Mouse (Mus musculus): ENCODE results near the gene Nt5dc3. TPM values are rescaled to one million over a fixed set of nuclear protein-coding genes. Genes with fewer than 3 reads are reported as not detected.
A peak's percentile ranks its signal among the peaks of the same experiment; 100 is the strongest.

Nt5dc3 gene
- total RNA-seq, 2 experiments from 2014 or later, result 23.4 to 25.5 TPM

DNA sequence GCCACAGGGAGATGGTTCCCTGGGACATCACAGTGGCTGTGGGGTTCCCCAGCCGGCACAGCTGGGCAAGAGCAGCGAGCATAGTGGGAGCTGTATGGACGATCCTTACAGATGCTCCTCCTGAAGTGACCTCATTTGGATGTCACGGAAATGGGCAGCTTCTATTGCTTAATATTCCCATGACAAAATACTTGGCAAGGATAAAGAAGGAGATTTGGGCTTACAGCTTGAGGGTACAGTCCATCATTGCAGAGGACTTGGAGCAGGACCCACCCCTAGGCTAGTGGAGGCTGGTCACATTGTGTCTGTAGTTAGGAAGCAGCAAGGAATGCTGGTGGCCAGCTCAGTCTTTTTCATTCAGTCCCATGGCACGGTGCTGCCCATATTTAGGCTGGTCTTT is 31.8 kb downstream of the Nt5dc3 start:
- DNase-seq (ENCODE audit: low spot score in 2 of 2), result no peak

DNA sequence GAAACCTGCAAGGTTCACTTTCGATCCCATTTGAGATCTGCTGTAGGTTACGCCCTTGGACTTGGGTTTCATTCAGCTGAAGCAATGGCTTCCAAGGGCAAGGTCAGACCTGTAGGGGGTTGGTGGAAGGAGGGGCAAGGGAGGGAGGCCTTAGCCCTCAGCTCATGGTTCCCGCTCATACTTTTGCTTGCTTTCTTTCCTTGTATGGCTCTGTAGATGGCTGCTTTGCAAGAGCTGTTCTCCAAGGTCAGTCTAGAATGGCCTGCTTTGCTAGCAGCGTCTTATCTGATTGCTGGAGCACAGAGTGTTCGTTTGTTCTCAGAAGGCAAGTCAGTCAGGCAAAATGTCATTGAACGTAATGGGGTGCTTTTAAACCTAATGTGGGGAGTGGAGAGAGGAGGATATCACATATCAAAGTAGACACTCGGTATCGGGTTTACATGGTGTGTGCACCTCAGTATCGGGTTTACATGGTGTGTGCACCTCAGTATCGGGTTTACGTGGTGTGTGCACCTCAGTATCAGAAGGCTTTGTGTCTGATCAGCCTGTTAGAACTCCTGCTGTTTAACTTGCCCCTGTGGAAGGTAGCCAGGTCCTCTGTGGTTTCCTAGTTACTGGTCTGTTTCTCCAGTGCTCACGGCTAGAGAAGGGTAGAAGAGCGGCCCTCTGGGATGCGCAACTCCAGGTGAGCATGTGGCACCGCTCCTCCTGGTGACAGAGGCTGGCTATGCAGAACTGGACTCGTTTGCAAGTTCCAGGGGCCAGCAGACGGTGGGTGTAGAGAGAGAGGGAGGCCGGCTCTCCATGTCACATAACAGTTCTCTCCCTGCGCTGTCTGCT is 35.7 kb downstream of the Nt5dc3 start:
- DNase-seq (ENCODE audit: low spot score in 2 of 2), result peak in 1 of 2 experiments; percentile 18

DNA sequence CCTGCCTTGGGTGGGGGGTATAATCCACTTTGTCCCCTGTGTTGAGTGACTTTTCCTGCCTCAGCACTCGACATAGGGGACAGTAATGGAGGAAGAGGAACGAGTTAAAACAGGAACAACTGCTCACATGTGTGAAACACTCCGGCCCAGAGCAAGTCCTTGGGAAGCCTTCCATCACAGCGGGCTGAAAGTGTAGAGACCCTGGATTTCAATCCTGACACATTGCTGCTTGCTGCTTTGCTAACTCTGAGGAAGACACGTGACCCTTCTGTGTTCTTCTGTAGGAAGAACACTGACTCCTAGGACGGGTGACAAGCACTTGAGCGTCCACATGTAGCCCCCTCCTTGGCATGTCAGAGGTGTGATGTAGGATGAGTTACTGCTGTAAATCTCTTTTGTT is 36.3 kb downstream of the Nt5dc3 start:
- no peak for DNase-seq (ENCODE audit: low spot score in 2 of 2)

DNA sequence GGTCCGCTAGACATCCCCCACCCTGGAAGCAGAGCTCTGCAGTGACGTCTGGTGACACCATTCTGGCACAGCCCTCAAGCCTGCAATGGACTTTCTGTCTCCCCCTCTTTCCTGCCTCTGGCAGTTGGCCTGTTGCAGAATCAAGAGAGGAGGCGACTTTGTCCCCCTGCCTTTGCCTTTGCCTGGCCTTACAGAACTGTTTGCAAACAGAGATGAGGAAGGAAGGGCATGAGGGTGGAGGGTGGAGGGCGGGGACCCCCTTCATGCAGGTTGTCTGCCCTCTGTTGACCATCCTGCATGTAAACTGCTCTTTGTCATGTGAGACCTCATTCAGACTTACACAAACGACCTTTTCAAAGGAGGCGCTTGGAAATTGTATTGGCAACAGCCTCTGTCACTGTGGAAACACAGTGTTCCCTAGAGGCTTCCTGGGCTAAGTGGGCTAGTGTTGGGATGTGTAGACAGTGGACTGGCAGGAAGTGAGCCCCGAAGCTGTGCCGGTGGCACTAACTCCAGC is 40.9 kb downstream of the Nt5dc3 start:
- DNase-seq (ENCODE audit: low spot score in 2 of 2), result no peak

DNA sequence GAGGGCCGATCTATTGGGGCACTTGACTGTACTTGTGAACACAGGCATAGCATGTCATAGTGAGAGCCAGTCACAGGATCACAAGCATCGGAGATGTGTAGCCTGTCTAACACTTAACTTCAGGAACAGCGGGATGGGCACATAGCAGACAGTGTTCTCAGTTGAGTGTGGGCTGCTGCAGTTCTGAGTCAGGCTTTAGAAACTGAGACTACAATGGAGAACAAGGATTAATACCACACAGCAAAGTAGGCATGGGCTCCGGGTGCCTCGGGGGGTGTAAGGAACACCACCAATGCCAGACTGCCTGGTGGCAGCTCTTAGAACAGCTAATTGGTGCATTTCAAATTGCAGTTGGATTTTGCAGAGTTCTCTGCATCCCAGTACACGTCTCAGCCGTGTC is 42.2 kb downstream of the Nt5dc3 start:
- no peak for DNase-seq (ENCODE audit: low spot score in 2 of 2)

DNA sequence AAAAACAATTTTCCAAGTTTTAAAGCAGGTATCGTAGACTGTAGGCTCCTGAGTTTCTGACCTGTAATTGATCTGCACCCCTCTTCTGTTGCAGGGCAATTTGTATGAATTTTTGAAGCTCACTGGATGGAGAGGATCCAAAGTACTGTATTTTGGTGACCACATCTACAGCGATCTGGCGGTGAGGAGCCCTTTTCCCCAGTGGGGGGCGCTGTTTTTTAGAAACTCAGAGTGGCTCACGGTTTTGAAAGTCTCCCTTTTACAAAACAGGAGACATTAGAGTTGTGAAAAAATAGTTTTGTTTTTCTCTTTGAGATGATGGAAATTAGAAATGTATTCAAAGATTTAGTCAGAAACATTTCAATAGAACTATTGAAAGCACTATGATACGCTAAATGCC is 45.3 kb downstream of the Nt5dc3 start:
- DNase-seq (ENCODE audit: low spot score in 2 of 2), result no peak

DNA sequence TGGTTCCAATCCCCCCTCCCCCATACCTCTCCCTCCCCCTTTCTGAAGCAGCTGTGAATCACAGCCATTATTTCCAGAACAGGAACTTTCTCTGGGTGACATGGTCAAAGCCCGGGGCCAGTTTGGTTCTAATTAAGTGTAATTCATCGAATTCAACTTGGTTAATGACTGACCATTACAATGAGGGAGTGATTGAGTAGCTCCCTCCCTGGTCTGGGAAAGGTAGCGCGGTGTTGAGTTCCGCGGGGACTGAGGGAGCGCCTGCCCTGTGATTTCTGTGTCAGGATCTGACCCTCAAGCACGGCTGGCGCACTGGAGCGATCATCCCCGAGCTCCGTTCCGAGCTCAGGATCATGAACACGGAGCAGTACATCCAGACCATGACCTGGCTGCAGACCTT is 46.1 kb downstream of the Nt5dc3 start:
- DNase-seq (ENCODE audit: low spot score in 2 of 2), result no peak

DNA sequence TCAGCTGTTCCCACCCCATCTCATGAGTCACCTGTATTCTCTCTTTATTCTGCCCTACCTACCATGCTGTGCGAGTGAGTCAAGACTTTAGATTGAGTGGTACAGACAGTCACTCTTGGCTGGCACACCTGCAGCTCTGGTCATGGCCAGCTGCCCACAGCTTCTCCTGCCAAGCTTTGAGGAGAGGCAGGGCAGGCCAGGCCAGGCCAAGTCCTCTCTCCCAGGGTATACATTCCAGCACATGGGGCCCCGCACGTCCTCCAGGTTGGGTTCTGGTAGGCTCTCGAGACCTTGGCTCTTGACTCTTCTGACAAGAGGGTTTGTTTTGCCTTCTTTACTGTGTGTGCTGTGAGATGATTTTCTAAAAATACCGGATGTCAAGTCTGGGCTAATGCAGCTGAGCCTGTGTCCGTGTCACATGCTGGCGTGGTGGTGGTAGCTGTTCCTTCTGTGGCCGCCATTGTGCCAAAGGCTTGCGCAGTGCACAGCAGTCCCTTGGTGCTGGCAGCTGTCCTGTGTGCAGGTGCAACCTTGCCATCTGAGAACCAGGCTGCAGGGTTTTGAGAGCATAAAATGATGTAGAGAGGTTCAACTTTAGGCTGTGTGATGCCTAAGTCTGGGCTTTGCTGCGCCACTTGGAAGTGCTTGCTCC is 47.2 kb downstream of the Nt5dc3 start:
- DNase-seq (ENCODE audit: low spot score in 2 of 2), result no peak

DNA sequence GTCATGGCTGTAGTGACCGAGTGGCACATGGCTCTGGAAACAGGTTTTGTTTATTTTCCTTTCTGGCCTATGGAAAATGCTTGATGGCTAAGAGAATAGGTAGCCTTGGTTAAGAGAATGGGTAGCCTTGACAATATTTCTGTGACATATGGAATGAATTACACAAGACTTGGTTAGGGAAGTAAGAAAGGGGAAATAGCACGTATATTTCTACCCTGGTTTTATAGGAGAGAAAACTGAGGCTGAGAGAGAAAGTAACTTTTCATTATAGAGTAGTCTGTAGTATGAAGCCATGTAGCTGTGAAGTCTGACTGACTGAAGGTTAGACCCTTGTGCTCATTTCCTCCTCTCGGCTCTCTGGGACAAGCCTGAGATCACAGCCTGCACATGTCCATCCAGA is 48.1 kb downstream of the Nt5dc3 start:
- DNase-seq (ENCODE audit: low spot score in 2 of 2), result no peak

DNA sequence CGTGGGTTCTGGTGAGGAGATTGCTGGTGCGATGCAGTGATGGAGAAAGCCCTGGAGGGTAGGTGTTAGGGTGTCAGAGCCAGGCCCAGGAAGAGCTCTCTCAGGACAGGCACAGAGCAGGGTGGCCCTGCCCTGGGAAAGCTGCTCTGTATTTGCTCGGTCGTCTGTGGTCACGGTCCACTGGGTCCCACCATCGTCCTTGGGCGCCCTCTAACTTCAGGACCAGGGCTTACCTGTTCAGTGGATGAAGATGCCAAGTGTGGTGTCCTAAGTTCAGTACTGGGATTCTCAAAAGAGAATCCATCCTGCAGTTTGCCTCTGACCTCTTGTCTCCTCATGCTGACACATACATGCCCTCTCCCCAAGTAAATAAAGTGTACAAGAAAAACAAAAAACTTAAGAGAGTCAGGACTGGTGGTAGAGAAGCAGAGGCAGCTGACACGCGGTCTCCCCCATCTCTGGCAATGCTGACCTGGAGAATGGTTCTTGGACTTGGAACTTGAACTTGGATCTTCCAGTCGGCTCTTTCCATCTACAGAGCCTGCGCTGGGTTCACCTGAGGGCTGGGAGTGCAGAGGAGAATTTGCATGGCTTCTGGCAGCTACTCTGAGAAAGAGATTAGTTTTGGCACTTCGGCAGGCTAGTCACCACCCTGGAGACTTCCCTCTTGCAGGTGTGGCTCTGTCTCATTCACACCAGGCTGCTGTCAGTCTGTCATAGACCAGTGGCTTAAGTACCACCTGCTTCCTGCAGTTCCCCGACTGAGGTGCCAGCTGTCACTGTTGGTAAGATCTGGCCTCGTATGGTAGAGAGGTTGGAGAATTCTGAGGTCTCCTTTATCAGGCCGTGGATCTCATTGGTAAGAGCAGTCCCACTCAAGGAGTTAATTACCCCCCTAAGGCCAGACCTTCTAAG is 49.7 kb downstream of the Nt5dc3 start:
- no peak for DNase-seq (ENCODE audit: low spot score in 2 of 2)

DNA sequence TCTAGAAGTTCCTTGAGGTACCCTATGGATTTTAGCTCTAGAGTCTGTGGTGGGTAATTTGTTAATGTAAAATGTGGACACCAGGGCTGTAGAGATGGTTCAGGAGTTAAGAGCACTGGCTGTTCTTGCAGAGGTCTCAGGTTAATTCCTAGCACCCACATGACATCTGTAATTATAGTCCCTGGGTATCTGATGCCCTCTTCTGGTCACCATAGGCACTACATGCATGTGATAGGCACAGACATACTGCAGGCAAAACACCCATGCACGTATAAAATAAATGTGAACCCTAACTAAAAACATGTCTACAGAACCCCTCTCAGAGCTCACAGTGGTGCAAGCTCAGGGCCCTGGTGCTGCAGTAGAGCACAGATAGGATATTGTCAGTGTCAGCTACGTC is 50.7 kb downstream of the Nt5dc3 start:
- DNase-seq (ENCODE audit: low spot score in 2 of 2), result no peak

DNA sequence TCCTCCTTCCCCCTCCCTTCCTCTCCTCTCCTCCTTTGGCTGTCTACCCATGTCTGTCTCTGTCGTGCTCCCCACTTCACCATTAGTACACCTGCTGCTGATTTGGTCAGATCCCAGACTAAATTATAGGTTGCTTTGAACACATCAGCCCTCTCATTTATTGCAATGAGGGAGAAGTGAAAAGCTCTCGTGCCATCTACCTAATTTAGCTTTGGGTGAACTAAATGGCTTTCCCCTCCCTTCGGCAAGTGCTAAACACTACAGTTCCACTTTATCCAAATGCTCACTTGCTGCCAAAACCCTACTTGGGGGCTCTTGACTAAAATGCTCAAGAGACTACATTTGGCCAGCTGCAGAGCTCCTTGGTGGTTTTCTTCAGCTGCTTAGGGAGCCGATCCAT is 58.0 kb downstream of the Nt5dc3 start:
- no peak for DNase-seq (ENCODE audit: low spot score in 2 of 2)

DNA sequence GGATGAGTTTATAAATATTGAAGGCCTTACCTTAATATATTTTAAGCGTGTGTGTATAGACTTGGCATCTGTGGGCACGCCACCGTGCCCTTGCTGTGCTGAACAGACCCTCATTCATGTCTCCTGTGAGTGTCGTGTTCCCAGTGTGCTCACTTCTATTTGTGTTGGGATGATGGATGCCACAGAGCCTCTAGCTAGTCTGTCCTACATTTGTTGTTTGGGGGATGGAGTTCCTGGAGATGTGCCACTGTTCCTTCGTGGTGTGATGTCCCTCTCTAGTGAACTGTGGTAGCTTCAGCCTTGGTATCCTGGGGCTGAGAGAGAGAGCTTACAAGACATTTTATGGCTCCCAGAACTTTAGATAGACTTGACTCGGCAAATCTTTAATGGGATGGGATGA is 60.0 kb downstream of the Nt5dc3 start:
- DNase-seq (ENCODE audit: low spot score in 2 of 2), result no peak

DNA sequence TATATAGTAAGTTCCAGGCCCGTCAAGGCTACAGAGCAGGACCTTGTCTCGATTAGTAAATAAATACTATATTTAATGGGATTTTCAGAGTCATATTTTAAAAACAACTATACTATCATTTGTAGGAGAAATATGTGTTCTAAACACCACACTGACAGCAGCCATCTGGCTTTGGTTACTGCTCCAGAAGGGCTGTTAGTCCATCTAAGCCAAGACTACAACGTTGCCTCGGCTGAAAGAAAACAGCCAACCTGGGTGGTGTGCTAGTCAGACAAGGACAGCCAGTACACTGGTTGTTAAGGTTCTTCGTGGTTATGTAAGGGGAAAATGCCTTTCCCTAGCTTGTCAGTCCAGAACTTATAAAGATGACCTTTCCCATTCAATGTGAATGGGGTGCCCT is 63.9 kb downstream of the Nt5dc3 start:
- no peak for DNase-seq (ENCODE audit: low spot score in 2 of 2)

DNA sequence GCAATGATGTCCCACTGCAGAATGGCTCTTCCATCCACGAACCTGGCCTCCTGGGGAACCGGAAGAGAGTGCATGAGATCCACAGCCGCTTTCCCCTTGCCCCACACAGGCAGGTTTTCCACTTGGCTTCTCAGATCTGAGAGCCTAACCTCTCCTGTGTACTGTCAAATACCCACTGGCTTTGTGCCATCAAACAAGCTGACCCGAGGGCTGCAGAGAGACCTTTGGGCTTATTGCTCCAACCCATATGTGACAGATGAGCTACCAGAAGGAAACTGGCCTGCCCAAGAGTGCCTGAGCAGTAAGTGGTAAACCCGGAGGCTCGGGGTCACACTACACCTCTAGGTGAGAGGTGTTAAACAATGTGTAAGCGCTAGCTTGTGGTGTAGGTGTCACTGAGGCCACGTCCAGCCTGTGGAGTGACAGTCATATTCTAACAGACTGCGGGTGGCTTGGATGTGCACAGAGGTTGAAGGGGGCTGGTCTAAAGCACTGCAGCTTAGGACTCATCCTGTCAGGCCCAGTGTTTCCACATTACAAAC is 68.2 kb downstream of the Nt5dc3 start:
- DNase-seq (ENCODE audit: low spot score in 2 of 2), result no peak

DNA sequence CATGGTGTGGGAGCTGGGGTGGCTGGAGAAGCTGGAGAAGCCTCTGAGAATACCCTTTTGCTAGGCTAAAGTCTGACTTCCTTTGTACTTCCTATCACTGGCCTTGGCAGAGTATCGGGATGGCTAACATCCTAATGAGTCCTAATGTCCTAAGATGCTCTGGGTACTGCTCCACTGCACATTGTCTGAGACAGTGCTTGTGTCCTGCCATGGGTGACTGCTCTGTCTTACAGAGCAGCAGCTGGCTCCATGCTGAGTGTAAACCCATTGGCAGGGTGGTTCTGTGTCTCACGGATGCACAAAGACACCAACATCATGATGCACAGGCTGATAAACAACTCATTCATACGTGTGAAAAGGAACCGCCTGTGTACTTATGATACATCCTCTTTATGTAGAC is 70.3 kb downstream of the Nt5dc3 start:
- DNase-seq (ENCODE audit: low spot score in 2 of 2), result no peak

DNA sequence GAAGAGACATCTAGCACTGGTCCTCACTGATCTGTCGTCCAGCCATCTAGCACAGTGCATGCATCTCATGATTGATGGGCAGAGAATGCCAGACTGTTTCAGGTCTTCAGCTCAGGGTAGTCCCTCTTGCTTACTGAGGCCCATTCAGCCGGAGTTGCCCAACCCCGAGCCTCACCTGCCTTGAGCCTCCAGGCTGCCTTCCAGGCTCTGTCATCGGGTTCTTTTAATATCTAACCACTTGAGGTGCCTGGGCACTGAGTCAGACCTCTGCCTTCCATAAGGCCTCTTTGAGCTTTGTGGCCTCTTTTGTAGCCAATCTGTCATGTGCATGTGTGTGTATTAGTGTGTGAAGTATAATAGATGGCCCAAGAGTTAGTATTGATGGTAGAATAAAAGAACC is 70.7 kb downstream of the Nt5dc3 start:
- DNase-seq (ENCODE audit: low spot score in 2 of 2), result no peak

DNA sequence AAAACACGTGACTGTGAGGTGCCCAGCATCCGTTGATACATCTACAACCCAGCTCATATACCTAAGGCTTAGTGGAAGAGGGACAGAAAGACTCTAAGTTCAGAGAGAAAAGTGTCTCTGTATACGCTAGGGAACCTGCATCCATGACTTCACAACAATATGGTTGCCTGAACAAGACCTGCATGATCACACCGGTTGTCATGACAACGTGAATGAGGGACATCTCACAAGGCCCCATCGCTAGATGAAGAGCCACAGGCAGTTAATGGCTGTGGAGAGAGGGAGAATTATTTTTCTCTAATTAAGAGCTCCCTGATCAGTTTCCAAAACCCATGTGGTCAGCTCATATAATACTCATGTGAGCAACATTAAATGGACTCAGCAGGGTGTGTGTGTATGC is 73.4 kb downstream of the Nt5dc3 start:
- DNase-seq (ENCODE audit: low spot score in 2 of 2), result no peak

DNA sequence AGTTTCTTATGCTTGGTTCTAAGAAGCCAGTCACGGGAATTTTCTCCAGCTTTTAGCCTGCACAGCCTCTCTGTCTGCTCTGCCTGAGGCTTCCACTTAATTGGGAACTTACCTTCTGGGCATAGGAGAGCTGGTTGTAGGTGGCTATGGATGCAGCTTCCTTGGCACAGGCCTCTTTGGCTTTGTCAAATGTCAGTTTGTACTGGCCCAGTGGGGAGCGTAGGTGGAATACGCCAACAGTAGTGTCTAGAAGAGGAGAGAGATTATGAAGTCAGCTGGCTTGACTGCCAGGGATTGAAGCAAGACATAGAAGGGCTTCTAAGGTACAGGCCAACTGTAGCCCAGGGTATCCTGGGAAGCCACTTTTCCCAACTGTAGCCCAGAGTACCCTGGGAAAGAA is 74.6 kb downstream of the Nt5dc3 start:
- no peak for DNase-seq (ENCODE audit: low spot score in 2 of 2)

DNA sequence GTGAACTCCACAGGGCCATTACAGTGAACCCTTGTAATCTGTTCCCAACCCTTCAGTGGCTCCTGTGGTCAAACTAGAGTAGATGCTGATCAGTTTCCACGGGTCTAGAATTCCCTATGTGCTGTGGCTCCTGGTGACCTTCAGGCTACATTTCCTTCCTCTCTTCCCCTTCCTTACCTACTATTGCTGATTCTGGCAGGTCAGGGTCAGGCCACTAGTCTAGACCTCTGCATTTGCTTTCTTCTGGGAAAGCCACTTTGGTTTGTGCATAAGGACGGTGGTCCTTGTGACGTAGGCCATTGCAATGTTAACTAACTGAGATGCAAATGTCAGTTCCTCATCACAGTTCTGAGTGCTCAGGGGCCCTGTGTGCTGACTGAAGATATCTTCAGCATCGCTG is 81.6 kb downstream of the Nt5dc3 start:
- no peak for DNase-seq (ENCODE audit: low spot score in 2 of 2)

DNA sequence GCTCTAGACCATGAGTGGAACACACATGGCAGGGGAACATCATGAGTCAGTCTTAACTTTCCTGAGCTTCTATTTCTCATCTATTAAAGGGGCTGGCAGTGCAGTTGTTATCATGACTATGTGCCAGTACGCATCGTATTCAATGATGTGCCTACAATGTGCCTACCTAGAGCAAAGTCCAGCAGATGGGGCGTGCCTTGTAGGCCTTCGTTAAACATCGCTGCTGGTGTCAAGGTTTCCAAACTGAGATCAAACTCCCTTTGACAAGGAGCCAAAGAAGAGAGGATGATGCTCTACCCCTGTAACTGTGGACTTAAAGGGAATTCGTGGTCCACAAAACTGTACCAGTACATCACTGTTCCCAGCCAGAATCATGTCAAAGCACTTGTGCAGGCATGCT is 83.7 kb downstream of the Nt5dc3 start:
- DNase-seq (ENCODE audit: low spot score in 2 of 2), result no peak

All from adrenal gland, postnatal 4 days (tissue).